Mouse (Mus musculus) c-Kit-positive CD71-positive TER-119-positive erythroid progenitor cells, embryonic 14.5 days (primary cell): ENCODE measurements around the gene Dnpep.

ENCODE experiments used
- DNase-seq: peaks from one replicate; pipeline ENCODE4 v3.0.0-alpha.2; 2013; ENCODE audit warnings: low spot score

Gene Dnpep

DNA sequence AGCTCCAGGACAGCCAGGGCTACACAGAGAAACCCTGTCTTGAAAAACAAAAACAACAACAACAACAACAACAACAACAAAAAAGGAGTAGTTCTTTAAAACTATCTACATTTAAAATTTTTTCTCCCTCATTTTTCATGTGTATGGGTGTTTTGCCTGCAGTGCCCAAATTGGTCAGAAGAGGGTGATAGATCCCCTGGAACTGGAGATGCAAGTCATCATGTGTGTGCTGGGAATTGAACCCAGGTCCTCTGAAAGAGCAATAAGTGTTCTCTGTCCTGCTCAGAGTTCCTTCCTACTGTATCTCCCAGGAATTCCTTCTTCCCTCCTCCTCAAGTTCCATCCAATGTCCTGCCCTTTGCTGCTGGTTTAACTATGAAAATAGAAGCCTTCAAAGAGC, 9.7 kb upstream of the Dnpep start:
- DNase-seq, result no peak

DNA sequence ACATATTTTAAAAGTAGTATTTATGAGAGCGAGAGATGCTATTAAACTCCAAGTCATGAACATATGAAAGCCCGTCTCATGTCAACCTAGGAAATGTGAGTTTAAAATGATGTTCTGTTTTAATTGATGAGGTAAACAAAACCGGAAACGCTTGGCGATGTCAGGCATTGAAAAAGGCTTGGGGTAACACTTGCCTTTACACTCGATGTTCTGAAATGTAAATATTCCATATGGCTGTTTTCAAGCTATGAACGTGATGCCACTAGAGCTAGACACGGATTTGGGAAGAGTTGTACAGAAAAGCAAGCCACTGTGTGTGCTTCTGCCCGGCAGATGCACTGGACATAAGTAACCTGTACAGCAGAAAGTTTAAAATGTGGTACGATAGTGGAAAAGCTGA, 1.4 kb upstream of the Dnpep start:
- no peak for DNase-seq

DNA sequence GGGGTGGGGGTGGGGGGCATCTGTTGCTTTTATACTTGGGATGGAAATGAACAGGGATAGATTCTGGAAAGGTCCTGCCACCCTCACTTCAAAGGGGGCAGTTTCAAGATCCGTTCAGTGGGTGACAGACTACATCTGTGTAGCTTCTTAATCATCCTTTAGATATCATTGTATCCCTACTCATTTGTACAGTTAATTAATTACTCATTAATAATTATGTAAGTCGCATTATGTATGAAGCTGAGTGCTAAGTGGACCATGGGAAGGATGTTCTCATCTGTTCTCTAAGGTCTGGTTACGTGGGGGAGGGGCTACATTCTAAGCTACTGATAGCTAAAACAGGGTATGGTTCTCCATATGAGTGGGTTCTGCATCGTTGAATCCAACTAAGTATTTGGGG, 946 bp upstream of the Dnpep start:
- no peak for DNase-seq

DNA sequence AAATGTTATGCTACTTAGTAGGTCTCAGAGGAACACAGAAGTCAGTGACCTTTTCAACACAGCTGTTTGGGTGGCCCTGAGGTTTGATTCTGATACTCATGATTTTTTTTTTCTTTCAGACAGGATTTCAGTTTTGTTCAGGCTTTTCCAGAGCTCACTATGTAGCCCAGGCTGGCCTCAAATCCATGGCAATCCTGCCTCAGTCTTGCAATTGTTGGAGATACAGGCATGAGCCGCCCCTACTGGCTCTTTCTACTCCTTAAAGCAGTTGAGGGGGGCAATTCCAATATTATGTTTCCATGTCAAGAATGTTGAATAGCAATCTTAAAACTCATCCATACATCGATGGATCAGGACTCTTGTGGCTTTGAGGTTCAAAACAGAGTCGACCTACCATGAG, 511 bp upstream of the Dnpep start:
- DNase-seq, result no peak

DNA sequence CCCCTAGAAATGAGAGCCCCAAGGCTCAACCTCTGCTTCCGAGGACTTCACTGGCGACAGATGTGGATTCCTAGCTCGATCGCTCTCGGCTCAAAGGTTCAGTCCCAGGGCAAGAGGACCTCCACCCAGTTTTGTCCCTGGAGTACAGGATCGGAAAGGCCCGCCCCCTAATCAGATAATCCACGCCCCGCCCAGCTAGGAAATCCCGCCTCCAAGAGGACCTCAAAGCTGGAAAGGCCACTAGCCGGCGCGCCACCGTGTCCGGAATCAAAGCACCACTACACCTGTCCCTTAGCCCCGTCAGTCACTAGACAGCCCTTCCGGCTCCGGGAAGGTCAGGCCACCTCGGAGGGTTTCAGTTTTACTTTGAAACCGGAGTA, 939 bp downstream of the Dnpep start:
- peak; percentile 79 for DNase-seq

DNA sequence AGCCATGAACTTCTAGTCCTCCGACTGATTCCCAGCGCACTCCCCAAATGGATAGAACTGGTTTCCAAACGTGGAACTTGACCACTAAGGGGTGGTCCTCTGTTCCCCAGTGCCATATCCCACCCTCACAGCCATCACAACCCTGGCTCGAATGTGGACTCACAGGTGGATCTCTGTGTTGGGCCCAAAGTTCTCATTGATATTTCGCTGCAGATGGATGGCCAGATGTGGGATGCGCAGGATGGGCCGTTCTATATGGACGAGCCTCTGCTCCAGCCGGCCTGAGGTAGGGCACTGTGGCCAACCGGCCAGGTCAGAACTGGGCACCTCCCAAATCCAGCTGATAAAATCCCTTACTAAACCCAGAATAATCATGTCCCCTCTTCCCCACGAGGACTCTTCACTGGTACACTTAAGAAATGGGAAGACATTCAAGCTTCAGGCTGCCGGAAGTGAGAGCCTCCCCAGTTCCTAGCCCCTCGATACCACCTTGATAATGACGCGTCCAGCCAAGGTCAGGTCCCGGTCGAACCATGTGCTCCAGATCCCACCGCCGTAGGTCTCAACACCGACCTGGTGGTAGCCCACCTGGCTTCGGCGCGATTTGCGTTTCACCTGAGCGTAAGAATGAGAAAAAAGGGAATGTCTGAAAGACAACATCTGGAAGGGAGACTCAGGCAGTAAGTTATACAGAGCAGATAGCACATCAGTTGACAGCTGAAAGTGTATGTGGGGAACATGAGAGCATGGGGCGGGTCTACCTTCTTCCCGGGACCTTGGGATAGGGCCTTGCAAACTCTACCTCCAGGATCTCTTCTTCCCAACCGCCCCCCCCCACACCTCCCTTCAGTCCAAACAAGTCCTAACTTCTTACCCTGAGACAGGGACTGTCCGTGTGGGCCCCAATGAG, 2.1 kb downstream of the Dnpep start:
- DNase-seq, result no peak

DNA sequence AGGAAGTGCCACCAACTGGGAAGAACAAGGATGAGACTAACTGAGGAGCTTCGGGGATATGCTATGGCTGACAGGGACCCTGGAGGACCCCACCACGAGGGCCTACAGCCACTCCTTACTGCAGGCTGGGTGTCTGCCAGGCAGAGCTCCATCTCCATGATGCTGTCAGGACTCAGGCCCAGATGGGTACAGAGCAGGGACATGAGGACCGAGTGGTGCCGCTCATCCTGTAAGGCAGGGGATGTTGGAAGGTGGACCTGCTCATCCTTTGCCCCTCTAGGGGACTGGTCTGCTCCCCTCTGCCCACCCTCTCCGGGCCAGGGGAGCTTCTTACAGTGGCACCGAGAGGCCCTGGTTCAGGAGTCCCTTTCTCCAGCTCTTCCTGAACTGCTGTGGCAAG, 2.8 kb downstream of the Dnpep start:
- DNase-seq, result no peak

DNA sequence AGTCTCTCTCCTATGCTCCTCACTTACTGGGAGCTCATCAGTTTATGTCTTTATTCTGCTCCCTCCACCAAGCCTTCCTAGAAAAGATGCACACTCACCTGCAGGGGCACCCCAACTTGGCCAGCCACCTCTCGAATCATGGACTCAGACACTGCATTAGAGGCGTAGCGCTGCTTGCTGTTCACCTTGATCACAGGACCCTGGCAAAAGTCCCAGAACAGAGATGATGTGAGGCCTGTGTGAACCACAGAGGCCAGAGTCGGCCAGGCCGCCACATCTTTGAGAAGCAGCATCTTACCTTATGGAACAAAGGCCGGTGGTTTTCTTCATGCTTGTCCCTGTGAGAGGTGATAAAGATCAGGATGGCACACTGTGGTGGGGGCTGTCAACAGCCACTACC, 6.1 kb downstream of the Dnpep start:
- DNase-seq, result no peak

DNA sequence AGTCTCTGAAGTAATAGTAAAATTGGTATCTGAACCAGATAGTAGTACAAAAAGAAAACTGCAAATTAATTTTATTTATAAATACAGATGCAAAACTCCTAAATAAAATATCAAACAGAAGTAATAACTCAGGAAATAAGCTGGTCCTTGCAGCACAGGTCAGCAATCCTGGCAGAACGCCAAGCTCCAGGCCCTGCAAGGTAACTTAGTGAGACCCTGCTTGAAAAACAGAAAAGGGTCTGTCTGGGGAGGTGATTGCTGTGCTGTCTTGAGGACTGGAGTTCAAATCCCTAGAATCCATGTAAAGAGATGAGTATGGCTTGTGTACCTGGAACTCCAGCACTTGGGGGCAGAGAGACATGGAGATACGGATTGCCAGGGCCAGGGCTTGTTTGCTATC, 13.1 kb downstream of the Dnpep start:
- no peak for DNase-seq

DNA sequence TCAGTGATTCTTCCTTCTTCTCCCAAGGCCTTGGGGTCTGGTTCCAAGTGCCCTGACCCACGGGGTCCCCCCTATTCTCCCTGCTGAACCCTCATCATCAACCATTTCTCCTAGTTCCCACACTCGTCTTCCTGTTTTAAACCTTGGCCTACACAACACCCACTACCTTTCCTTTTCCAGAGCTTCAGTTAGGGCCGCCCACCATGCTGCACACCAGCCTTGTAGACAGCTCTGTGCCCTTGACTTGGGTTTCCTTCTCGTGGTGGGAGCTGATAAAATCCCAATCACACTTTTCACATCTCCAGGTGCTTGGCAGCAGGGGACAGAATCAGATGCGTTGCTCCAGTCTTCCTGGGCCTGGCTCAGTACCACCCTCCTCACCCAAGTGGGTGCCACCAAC, 23.5 kb downstream of the Dnpep start:
- DNase-seq, result no peak

DNA sequence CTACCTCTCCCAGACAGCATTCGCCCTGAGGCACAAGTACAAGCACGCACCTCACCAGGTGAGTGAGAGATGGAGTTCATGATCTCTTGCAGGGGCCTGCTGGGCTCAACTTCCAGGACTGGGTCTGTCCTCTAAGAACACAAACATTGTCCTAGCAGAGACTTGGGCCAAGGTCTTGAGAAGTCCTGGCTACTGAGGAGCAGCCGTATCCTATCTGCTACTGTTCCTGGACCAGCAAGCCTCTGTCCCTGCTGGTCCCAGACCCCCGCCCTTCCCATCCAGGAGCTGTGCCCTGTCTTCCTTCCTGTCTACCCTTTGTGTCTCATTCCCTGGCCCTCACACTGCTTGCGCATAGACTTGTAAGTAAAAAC, 24.5 kb downstream of the Dnpep start:
- no peak for DNase-seq

DNA sequence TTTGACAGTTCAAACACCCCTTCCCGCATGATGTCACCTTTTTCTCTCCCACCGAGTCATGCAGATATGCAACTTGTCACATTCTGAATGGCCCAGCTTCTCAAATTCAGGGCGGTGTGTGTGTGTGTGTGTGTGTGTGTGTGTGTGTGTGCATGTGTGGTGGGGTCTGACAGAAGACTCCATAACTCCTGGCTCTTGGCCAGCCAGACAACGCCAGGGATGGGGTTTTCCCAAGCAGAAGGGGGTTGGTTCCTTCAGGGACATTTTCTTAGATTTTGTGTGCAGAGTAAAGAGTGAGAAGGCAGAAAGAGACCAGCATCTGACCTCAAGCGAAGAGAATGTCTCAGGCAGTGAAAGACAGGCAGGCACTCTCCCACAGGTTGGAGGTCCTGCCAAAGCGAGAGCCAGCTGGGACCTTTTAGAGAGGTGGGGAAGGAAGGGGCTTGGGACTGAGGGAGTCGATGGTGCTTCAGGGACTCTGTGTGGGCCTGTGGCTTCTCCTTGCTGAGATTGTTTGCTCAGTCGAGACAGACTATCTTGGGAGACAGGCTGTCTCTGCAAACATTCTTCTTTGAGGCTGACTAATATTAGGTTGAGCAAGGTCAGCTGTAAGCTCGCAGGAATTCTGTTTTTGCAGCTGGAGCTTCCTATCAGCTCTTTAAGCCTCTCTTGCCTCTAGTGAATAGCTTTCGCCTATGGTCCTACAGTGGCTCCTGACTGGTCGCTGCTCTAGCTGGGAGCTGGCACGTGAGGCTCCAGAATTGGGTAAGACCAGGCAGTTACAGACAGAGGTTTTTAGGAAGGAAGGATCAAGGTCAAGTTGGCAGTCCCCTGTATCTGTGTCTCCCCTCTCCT, 25.1 kb downstream of the Dnpep start:
- no peak for DNase-seq

DNA sequence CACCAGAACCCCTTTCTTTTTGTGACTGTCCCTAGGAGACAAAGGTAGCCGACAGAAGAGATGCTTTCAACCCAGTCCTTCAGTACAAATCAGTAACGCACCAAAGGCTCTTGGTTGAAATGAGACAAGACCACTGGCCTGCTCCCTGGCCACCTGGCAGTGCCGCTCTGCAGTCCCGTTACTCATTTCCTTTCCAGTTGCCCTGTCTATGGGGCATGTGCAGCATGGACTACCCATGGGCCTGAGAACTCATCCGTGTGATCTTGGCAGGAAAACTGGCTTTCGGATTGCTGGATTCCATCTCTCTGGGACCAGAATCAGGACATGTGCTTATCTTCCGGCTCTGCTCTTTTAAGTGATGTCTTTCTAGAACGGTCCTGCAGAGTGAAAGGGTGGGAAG, 26.5 kb downstream of the Dnpep start:
- DNase-seq, result no peak

DNA sequence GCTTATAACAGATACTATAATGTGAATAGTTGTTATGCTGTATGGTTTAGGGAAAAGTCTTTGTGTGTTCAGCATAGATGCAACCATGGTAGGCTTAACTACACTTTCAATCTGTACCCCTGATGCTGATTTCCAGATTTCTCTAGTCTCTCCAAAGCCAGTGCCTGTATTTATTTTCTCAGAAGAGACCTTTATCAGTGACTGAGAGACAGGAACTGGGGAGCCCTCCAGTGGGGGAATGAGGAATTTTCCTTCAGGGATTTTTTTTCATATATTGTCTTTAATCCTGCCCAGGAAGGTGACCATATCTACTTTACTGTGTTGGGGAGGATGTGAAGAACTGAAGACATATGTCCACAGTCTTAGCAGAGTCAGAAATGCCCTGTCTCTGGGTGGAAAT, 27.2 kb downstream of the Dnpep start:
- DNase-seq, result peak; percentile 19

DNA sequence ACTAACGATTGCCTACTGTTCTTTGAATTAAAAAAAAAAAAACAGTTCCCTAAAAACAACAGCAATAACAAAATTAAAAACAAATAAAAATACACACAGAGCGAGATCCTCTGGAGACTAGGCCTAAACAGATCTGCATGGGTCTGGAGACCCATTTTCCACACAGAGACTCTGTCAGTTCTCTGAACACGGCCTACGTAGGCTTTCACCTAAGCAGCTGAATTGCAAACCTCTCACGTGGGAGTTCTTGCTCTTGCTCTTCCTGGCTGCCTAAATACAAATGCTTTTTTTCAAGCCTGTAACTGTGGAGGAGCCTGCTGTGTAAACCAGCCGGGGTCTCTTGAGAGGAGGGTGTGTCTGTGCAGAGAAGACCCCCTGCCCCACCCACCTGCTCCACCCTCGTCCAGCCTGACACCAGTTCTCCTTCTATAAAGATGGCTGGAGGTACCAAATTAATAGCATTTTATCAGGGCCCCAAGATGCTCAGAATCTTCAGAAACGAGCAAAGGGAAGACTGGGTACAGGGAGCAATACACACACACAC, 27.8 kb downstream of the Dnpep start:
- no peak for DNase-seq

DNA sequence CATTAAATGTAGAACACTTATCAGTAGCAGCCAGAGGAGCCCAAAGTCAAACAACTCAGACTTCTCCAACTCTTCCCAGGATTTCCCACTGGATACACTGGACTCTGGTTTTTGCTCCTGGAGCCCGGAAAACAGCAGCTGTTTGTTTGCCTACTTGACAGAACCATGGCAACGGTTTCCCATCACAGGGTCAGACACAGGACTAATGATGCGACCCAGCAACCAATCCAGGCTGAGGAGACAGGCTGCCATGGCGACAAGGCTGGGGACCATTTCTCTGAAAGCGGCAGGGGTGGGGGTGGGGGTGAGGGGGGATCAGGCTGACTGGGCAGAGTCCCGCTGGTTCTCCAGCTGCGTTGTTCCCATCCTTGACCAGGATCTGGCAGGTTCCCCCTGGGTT, 28.4 kb downstream of the Dnpep start:
- no peak for DNase-seq

DNA sequence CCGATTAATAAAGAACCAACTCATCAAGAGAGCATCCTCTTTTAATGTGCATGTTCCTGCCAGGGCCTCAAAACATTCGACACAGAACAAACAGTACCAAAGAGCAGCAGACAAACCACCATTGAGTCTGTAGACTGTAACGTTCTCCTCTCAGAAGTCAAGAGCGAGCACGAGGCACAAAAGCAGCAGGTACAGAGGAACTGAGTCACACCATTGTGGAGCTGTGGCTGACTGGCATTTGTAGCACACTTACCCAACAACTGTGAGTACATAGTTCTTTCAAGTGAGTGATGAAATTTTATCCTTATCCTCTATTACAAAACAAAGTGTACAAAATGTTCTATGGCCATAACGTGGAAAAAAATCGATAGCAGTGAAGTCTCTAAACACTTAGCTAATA, 32.9 kb downstream of the Dnpep start:
- DNase-seq, result no peak

DNA sequence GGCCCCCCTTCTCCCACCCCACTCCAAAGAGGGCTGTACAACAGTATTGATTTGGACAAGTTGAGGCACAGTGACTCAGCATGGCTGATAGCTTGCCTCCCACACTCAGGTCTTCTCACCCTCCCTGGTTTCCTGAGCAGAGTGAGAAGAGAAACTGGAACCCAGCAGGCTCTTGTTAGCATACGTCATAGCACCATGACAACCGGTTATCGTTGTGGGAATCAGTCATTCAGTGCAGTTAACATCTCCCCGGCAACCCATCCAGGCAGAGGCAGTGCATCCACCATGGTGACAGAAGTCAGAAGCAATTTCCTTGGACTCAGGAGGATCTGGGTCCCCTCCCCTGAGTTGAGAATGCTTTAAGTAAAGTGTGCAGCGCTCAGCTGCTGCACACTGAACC, 34.8 kb downstream of the Dnpep start:
- DNase-seq, result no peak

DNA sequence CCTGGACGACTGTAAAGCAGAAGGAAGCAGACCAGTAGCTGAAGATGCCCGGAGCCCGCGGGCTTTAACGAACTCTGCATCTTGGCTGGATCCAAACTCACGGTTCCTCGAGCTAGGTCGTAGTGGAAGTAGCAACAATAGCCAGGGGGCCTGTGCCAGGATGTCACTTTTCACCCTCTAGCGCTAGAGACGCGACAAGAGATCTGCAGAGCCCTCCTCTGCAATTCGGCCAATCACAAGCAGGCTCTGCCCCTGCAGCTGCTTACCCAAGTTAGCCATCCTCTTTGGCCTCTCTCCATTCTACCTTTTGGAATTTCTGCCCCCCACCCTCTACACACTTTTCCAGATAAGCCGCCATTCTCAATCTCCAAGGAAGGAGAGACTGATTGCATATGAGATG, 39.6 kb downstream of the Dnpep start, which contains the start of gene Resp18:
Gene Resp18, minus strand, starts transcription at position 188 of the 400 bp plus-strand sequence.
- no peak for DNase-seq

DNA sequence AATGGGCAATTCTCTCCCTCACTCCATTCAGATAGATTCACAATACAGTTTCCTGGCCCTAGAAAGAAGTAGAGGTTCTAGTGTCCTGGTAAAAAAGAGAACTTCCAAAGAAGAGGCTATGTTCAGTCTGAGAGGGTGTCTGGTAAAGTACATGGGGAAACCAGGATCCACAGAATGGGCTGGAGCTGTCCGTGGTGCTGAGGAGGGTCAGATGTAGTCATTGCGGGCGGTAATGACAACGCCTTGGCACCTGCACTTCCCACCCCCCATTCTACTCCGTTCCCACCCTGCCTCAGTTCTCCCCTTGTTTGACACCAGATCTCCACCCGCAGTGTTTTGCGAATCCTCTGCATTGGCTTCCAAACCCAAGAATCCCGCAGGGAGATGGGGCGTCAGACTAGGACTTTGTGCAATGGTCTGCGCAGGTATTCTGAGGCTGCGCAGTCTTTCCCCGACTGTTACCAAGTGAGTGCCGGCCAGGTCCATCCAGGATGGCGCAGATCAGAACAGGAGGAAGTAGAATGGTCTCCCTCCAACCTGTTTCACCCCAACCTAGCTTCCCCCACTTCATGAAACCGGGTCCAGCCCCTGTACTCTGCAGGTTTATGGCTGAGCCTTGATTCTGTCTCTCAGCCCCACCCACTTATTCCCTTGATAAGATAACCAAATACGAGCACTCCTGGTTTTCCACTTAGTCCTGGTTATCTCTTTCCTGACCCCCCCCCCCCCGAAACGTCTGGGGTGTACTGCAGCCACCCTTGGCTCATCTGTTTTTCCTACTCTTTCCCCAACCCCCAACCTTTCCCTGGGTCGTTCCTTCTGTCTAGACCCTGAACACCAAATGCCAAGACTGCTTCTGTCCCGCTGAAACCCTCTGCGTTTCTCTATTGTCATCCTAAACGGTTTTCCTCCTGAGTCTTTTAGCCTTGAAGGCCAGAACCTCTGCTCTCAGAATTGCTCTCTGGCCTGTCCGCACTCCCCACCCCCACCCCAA, 40.3 kb downstream of the Dnpep start:
- DNase-seq, result peak; percentile 43

DNA sequence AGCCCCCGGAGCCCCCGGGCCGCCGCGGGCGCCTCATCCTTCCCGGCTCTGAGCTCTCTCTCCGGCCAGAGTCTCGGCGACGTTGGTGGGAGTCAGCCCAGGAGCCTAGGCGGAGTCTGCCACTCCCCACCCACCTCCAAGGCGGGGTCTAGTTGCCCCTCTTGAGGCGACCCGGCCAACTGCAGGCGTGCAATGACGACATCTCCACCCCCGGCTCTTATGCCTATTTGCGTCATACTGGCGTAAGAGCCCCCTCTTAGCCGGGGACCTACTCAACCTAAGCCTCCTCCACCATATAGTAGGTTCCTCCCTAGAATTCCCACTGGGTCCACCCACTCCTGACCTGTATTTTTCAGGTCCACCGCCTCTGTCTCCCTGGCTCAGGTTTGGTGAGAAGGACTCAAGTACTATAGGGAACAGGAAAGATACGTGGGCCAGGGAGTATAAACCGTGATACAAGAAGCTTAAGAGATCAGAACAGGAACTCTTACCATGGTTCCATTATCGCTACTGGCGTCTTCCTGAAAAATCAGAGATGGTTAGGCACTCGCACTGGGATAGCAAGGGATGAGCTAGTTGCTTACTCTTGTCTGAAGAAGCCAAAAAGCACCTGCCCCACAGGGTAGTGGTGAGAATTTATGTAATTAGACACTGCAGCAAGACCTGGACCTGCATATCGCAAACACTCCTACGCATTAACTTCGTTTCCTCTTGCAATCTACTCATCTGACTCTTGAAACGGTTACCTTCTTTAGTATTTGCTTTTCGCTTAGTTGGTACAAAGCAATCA, 53.5 kb downstream of the Dnpep start, which contains the start of gene Ptprn:
Gene Ptprn, minus strand, starts transcription at position 412 of the 790 bp plus-strand sequence.
- no peak for DNase-seq
